Mouse (Mus musculus) urinary bladder, postnatal 4 days (tissue): ENCODE measurements at regions not wholly inside any gene's neighbourhood (a gene's known extent, or its start where the extent isn't known, plus 50 kb on each side); places are given as distances from the start of the nearest gene placed in this dataset.

Experiments
- DNase-seq, 2 experiments: peaks; one replicate each; pipeline ENCODE4 v3.0.0; 2021 to 2022; ENCODE audit warnings: low spot score in 2 of 2

DNA sequence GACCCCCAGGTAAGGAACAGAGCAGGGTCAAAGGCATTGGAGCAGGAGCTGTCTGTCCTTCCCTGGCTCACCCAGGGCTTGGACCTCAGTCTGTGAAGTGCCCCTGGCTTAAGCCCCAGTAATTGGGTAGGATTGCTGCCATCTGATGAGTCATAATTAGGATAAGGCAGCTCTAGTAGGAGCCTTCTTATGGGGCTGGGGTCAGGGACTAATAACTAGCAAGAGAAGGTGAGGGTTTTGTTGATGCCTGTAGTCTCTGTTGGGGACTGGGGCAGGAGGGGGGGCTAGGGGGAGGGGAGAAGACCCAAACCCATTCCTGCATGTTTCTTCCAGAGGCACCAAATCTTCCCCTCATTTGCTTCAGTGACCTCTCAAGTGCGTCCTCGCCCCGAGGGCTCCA lies 172.4 kb upstream of the Mki67 start:
- DNase-seq: peak in 1 of 2 experiments; percentile 46

DNA sequence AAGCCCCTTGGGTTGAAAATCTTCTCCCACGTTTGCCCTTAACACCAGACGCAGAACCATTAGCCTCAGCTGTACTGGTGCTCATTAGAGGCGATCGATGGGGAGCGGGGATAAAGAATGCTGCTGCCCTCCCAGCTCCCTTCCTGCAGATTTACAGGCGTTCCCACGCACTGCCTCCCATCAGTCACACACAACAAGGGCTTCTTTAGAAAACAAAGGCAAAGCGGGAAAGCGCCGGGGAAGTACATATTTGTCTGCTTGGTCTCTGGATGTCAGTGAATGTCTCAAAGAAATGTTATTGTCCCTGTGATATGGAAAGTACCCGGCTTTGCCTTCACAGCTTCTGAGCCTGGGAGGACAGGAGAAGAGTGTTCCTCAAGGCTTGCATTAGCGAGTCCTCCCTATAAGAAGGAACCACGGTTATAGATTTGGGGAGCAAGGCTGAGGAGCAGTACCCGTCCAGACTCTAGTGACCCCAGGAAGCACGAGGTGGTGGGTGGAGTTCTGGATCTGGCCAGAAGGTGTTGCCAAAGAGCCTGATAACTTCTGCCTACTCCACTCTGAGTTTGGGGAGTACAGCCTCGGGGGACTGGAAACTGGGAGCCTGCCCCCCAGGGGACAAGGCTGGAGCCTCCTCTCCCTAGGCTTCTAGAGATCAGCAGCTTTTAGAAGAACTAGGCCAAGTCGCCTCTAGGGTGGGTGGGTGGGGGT lies 173.0 kb upstream of the Mki67 start:
- peak in 1 of 2 experiments; percentile 59 for DNase-seq

DNA sequence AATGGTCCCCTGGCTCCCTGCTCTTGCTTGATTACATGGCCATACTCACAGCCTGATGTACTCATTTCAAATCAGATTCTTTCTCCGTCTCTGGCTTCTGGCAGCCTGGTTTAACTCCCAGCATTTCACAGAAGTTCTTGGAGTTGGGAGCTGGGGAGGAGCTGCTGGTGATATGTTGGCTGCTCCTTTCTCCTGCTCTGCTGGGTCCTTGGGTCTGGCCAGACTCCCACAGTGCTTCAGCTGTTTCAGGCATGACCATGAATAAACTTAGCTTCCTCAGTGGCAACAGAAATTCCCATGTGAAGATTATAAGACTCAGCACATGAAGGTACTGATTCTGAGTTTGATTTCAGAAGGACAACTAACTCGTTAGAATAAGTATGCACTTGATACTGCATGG lies 182.7 kb upstream of the Mki67 start:
- DNase-seq: no peak

DNA sequence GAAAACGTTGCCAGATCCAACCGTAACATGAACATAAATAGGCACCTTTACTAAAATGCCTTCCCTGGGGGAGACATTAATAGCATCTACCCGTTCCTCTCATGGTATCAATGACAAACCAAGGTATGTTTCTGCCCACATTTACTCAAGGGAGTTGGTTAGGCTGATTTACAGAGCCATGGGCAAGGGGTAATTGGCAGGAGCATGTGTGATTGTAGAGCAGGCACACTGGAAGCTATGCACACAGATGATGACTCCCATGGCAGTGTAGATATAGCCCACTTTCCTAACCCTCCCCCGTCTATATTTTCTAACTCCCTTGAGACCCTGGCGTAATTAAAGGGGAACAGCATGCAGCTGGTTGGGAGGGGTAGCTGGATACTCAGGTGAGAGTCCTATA lies 183.6 kb upstream of the Mki67 start:
- DNase-seq: no peak

DNA sequence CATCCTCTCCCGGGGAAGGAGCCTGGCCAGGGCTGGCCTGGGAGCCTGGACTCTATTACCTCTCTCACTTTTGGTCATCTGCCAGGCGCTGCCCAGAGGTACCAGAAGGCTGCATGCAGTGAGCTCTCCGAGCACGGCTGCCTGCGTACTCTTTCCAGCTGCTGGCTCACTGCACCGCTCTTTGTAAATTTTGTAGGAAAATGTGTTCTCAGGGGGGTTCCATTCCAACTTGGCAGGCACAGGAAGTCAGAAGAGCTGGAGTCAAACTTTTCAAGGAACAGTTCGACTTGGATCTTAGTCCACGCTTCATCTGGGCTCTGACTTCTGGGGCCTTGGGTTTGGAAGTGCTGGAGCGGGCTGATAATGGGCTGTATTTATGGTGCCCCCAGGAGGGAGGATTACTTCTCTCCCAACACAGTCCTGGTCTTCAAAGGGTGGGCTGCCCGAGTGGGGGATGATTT lies 184.7 kb upstream of the Mki67 start:
- DNase-seq: peak in 1 of 2 experiments; percentile 64

DNA sequence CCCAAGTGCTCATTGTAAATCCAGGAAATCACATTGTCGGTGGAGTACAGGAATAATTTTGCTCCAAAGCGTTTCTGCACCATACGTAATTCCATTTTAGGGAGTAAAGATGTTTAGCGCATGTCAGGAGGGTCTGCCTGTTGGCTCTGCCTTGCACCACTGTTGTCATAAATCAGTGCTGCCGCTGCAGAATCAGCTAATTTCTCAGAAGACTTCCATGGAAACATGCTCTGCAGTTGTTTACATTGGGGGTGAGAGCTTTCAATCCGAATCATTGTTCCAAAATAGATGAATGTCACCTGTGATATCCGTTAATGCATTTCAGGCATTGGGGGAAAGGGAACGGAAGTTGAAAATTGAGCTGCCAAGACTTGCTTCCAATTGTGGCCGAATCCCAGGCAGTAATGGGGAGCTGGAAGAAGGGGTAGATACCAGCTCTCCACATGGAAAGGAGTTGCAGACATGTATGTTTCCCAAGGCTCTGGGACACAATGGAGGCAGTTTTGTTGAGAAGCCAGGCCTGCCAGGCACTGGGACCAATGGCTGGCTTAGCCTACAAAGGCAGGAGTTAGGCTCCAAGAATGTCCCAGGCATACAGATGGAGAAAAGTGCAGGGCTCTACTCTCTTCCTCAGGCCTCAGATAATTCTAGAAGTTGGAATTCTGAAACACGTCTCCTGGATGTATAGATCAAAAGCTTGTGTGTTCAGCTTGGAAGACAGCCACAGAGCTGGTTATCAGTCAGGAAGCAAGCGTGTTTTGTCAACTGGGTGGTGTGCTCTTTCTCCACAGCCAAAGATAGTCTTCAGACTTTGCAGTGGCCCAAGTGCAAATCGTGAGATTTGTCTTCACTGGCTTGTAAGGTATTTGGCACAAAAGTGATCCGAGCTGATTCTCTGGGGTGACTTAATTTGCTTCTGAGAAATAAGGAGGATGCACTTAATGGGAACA lies 186.2 kb upstream of the Mki67 start:
- DNase-seq: no peak

DNA sequence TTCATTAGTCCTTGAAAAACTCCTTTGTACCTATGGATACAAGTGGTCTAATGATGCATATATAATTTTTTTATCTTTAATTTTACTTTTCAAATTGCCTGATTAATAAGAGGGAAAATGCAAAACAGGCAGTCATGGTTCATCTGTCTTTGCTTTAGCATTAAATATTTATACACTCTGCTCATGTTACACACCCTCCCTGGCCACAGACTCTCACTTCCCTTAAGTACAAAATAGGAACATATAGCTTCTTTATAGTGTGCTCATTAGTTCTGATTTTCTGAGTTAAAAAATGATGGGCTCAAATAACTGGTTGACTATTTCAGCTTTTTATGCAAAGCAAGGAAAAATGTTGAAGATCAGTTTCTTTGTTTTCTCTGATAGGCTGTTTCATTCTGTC lies 195.2 kb upstream of the Mki67 start:
- no peak for DNase-seq

DNA sequence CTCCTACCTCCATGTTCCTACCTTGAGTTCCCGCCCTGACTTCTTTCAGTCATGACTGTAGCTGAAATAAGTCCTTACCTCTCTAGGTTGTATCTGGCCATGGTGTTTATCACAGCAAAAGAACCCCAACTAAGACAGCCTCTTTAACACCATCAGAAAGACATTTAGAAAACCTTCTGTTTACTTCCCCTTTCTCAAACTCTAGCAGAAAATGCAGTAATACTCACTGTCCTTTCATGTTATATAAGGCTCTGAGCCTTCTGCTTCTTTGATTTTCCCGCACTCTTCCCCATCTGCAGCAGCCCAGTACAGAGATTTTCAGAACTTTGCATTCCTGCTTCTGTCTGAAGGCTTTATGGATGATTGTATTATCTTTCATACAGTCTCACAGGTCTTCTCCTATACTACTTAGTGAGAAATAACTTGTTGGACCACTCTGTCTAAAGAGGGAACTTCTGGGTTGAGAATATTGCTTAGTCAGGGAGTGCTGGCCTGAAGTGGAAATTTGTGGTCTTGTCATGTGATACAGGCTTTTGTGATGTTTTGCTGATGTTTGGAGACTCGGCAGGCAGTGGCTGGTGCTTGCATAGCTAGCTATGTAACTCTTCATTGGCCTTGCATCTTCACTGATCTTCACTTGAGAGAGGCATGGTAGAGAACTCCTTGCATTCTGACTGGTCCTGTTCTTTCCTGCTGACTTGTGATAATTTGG lies 197.9 kb upstream of the Mki67 start:
- DNase-seq: no peak

DNA sequence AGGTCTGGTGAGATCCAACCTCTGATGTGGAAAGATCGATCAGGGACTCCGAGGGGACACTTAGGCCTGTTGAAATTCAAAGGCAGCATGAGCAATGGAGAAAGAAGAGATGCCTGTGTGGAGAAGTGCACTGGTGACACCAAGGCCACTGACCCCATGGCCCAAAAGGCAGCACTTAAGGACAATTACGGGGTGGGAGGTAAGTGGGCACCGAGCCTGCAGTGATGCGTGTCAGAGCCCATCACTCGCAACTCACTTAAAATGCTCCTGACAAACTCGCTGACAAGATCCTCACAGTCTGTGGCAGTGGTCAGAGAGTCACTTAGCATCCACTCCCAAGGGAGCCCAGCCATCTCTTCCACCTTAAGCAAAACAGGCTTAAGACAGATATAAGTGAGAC lies 207.7 kb upstream of the Mki67 start:
- DNase-seq: no peak

DNA sequence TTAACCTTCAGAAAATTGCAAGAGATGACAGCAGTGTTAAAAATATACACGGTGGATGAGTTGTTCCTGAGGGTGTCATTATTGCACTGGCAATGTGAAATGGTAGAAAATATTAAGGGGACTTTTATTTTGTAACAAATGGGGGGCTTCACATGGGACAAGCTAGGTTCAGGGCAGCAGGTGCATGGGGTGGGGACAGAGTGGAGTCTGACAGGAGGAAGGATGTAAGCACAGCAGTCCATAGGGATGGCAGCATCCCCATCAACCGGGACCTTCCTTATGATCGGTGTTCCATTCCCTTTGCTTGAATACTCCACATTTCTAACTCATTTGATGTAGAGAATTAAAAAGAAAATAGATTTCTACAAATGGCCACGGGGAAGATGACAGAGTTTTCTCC lies 208.5 kb upstream of the Mki67 start:
- DNase-seq: no peak

DNA sequence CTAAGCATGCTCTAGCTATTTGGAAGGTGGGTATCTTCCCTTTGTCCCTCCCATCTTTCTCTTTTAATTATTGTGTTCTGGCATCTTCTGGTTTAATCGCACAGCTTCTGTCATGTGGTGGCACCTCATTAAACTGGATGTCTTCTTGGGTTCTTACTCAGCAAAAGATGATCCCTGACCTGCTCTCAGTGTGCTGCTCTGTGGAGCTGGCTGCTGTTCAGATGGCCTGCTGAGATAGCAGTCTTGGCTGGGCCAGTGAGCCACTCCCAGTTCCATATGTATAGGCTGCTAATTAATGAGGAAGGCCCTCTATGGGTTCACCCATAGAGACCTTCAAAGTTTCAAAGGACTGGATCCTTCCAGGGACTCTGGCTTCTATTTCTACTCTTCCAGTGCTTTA lies 213.9 kb upstream of the Mki67 start:
- no peak for DNase-seq

DNA sequence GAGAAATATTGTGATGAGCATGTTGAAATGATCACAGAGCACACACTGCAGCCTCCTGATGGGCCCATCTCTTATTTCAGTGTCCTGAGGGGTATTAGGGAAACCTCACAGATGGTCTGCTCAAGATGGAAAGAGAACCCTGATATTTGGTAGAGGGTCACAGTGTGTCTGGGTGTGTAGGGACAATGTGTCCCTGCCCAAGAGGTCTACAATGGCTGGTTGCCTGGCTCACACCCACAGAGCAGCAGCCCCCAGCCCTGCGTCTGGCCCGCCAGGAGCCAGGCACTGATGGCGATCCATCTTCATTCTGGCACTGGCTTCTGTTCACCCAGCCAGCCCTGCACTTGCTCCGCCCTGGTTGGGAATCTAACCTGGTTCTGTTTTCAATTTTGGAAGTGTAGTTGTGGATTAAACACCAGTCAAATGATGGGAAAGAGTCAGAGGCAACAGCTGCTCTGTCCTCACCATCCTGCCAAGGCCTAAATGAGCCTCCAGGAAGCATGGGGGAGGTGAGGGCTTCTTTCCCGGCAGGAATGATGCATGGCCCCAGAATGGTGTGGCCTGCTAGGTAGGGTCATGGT lies 216.5 kb upstream of the Mki67 start:
- no peak for DNase-seq

DNA sequence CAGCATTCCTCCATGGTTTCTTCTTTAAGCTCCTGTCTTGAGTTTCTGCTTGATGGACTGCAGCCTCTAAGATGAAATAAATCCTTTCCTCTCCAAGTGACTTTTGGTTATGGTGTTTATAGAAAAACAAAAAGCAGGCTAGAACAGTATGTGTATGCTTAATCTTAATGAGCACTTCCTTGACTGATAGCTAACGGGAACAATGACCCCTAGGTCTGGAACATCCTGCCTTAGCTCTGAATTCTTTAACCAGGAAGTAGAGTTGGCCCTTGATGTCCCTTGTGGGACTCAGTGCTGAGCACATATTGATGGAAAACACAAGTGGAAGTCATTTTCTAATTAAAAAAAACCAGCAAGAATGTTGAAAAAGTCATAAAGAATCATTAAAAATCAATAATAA lies 219.0 kb upstream of the Mki67 start:
- DNase-seq: no peak

DNA sequence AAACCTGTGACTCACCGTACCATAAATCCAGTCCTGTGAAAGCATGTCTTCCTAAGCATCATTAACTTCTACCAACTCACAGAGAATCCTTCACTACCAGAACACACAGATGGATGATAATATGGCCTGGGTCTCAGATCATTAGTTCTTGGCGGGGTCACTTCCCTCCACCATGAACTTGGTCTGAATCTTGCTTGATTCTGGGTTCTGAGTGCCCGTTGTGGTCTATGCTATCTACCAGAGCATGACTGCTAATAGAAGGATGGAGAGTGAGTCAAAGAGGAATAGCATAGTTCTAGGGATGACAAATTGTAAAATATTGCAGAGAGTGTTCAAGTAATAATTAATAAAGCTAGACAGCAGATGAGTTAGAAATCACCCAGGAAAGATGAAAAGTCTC lies 221.3 kb upstream of the Mki67 start:
- DNase-seq: no peak

DNA sequence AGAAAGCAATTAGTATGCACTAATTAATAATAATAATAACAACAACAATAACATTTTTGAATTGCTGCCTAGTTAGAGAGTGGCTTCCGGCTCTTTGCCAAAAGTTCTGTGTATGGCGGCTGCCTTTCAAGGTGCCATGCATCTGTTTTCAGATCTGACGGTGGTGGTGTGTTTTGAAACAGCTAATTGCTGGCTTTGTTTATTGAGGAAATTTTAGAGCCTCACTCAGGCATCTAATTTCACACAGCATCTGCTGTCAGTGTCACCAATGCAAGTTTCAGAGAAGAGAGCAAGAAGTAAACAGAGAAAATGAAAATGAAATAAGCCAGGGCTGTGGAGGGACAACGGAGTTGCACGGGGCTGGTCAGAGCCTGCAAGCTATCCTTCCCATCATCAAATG lies 223.2 kb upstream of the Mki67 start:
- DNase-seq: no peak

DNA sequence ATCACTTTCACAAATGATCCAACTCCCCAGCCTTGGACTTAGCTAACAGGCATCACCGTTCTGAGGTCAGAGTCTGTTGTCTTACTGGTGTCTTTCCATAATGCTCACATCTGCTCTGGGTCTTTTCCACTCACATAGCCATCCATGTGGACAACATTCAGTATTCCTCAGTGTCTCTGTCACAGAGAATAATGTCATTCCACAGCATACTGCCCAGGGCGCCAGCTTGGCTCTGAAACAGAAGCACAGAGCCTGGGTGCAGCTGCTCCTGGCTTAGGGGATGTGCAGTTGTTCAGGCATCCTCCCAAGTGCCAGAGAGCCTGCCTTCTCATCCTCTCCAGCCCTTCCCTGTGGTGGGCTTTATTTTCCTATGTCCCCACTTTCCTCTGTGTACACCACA lies 226.7 kb upstream of the Mki67 start:
- no peak for DNase-seq

DNA sequence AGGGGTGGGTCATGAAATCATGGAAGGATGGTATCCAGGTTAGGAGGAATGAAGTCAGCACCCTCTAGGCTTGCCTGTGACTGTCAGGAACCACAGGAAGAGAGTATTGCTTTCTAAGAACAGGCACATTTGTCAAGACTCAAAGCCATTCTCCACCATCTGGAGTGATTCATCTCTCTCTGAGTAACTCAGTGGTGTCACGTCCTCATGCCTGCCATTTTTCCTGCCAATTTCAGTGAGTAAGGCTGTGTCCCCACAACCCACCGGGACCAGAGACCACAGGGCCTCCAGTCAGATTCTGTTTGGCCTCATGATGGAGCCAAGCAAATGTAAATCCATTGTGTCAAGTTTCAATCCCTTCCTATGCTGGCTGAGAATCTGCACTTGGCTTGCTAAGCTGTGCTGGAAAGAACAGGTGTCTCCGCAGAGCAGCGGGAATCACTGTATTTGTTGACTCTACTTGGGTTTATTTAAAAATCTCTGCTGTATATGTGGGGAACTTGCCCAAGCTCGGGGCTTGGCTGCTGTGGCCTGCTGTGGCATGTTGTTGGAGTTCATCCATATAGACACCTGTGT lies 230.0 kb upstream of the Mki67 start:
- DNase-seq: no peak

DNA sequence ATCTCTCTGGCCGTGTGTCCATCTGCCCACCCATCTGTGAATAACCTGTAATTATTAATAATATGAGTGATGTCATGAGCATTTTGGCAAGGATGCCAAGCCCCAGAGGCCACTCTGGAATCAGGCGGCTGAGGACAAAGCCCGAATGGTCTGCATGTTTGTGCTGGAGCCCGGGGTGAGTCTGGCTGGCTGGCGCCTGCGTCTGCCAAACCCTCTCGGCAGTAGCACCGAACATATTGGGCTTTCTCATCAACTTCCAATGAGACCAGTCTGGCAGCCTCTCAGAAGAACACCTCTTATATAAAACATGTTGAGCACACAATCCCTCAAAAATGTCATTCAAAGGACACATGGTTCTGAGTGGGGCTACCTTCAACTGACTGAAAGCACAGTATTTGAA lies 244.9 kb upstream of the Mki67 start:
- no peak for DNase-seq

DNA sequence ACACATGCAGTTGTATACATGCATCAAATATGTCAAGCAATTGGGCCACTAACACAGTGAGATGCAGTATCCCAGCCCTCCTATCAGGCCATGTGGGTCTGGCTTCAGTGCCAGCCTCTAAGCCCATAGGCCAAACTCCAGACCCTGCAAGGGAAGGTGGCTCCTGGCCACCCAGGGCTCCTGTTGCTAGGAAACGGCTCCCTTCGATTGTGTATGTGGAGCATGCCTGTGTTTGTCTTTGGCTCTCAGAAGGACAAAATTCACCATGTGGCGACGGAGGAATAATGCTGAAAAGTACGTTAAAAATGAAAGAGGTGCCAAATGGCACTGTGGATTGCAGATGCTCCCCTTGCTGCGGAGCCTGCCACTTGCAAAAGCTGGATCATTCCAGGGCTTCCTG lies 249.4 kb upstream of the Mki67 start:
- no peak for DNase-seq

DNA sequence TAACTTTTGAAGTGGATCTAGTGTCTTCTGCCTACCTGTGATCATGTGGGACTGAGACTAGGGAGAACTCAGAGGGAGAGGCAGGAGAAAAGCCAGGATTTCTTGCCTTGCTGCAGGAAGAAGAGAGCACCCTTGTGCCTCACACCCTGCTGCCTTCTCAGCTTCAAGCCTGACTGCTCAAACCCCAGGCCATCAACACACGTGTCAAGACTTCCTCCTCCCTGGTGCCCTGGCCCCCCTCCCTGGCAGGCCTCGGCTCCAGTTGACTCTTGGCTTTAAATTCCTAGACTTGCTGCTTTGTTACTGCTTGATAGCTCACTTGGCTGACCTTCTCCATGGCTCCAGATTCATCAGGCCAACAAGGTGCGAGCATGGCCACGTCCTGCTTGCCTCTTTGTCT lies 250.1 kb upstream of the Mki67 start:
- no peak for DNase-seq

DNA sequence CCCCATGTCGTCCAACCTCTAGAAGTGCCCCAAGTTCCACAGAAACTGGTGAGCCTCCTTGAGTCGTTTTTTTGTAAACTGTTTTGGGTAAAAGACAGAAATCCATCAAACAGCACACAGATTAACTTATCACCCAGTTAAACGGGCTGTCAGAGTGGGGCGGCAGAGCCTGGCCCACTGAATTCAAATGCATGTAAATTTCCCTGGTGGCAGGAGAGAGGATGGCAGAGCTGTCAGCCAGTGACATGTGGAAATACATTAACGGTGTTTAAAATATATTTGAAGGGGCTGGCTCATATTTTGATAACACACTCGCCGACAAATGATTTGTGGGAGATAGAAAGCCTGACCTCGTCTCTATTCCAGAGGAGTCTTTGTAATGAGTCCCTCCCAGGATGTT lies 252.5 kb upstream of the Mki67 start:
- no peak for DNase-seq

DNA sequence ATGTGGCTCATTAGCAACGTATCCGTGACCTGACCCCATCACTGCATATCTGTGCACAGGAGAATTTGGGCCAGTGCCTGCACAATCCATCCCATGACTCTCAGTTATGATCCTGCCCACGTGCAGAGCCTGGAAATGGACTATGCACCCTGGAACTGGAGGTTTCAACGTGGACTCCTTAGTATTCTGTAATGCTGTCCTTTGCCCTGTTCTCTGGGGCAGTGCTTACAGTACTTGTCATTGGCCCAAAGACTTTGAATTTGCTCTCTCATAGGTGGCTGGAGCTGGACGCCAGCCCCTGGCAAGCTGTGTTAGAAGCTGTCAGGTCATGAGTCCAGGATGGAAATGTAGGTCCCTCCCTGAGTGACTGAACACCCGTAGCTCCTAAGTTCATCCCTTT lies 269.9 kb upstream of the Mki67 start:
- DNase-seq: no peak
